Comparison of ENCODE assay signal across 11 mouse cellular contexts in the genomic region with DNA sequence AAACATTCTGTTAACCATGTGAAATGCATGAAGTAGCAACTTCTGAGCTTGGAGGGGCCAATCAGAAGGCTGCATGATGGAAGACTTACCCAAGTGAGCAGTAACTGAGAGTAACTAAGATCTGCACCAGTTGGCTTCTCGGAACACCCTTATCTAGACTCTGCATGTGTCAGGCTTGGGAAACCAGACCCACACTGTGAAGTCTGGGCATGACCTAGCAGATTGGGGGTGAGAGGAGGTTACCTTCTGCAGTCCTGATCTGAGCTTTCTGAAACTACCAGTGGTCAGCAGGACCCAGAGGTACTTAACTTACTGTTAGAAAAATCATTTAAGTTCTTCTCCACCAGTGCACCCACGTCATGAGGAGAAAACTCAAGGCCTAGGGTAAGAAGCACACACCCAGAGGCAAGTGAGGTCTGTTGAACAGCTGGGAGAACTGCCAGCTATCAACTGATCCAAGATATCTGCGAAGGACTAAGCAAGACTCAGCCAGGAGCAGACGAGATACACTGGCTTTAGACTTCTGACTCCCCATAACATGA. TPM values are rescaled to one million over a fixed set of nuclear protein-coding genes. Genes with fewer than 3 reads are reported as not detected.
DNase-seq lines count a peak whose midpoint lies in the region; ATAC-seq and TF ChIP-seq lines count a peak whose summit lies in the region.
"Had no signal": no experiment of that assay in that cellular context is flagged by ENCODE, and none has a peak within 500 bp of the region (broad histone marks: within the 10 kb centered on the region; RNA-seq: fewer than 3 reads in every experiment).

No protein-coding gene starts in this region.

- H3K27ac ChIP-seq in heart, embryonic 12.5 days (ENCODE audit: poor library complexity, severe bottlenecking), result peak overlapping the region; percentile 71
- H3K27ac ChIP-seq in midbrain, embryonic 16.5 days (ENCODE audit: low read length), result no peak overlapping the region
- H3K27ac ChIP-seq: embryonic facial prominence, embryonic 13.5 days had no signal

- no peak for TF ChIP-seq CTCF in G1E (IDR thresholded peaks at IDR 0.05; ENCODE audit: low read depth, low read length)

- 30% methylated on average over 4 of the region's 4 CpGs for WGBS in heart, embryonic 12.5 days
- 88% methylated on average over 4 of the region's 4 CpGs for WGBS in midbrain, embryonic 16.5 days

- H3K27me3 ChIP-seq in heart, embryonic 12.5 days (replicated peaks), result no peaks in the 10 kb centered on the region
- no peaks in the 10 kb centered on the region for H3K27me3 ChIP-seq in G1E (ENCODE audit: insufficient read depth, low read length)
- no peaks in the 10 kb centered on the region for H3K27me3 ChIP-seq in erythroblast, embryonic 14.5 days (ENCODE audit: control insufficient read depth)
- peaks cover 3% of the 10 kb centered on the region for H3K27me3 ChIP-seq in megakaryocyte, embryonic 14.5 days (replicated peaks)
- no peaks in the 10 kb centered on the region for H3K27me3 ChIP-seq in midbrain, embryonic 16.5 days (ENCODE audit: control insufficient read depth, insufficient read depth, low read depth, low read length)
- H3K27me3 ChIP-seq: embryonic facial prominence, embryonic 13.5 days had no signal

- ATAC-seq in heart, embryonic 12.5 days (ENCODE audit: insufficient number of reproducible peaks, low FRiP score), result peak; percentile 95
- peak; percentile 80 for ATAC-seq in G1E (ENCODE audit: extremely low read depth, insufficient number of reproducible peaks, low FRiP score, poor library complexity, severe bottlenecking)
- no peak for ATAC-seq in cerebellum, adult (ENCODE audit: insufficient number of reproducible peaks, low FRiP score, low TSS enrichment)
- no peak for ATAC-seq in midbrain, embryonic 16.5 days

- no peak overlapping the region for H3K9ac ChIP-seq in heart, embryonic 12.5 days
- H3K9ac ChIP-seq in midbrain, embryonic 16.5 days (ENCODE audit: low read depth, low read length), result no peak overlapping the region
- H3K9ac ChIP-seq: embryonic facial prominence, embryonic 13.5 days had no signal

- no peak overlapping the region for H3K4me2 ChIP-seq in heart, embryonic 12.5 days
- H3K4me2 ChIP-seq in midbrain, embryonic 16.5 days (ENCODE audit: low read length), result no peak overlapping the region
- H3K4me2 ChIP-seq: embryonic facial prominence, embryonic 13.5 days had no signal

- H3K9me3 ChIP-seq in heart, embryonic 12.5 days (replicated peaks), result no peaks in the 10 kb centered on the region
- H3K9me3 ChIP-seq in G1E (replicated peaks), result no peaks in the 10 kb centered on the region
- no peaks in the 10 kb centered on the region for H3K9me3 ChIP-seq in erythroblast, embryonic 14.5 days (ENCODE audit: control insufficient read depth, low read length)
- no peaks in the 10 kb centered on the region for H3K9me3 ChIP-seq in megakaryocyte, embryonic 14.5 days
- no peaks in the 10 kb centered on the region for H3K9me3 ChIP-seq in midbrain, embryonic 16.5 days (replicated peaks; ENCODE audit: control insufficient read depth, low read length, poor library complexity, severe bottlenecking)
- H3K9me3 ChIP-seq: embryonic facial prominence, embryonic 13.5 days had no signal

- no peak for DNase-seq in heart, postnatal 14 days
- peak; percentile 60 for DNase-seq in G1E (ENCODE audit: low spot score)
- DNase-seq in left cerebral cortex, postnatal 4 days, result no peak
- DNase-seq: kidney, postnatal 36 days; right cerebral cortex, postnatal 4 days had no signal

- H3K36me3 ChIP-seq in heart, embryonic 12.5 days, result no peaks in the 10 kb centered on the region
- H3K36me3 ChIP-seq in G1E (replicated peaks), result no peaks in the 10 kb centered on the region
- H3K36me3 ChIP-seq in erythroblast, embryonic 14.5 days (ENCODE audit: control insufficient read depth), result no peaks in the 10 kb centered on the region; the same call in 1 of the 2 replicates
- H3K36me3 ChIP-seq in megakaryocyte, embryonic 14.5 days (replicated peaks; ENCODE audit: low read length), result peaks cover 4% of the 10 kb centered on the region
- H3K36me3 ChIP-seq in midbrain, embryonic 16.5 days (ENCODE audit: control insufficient read depth, insufficient read depth, low read length), result no peaks in the 10 kb centered on the region
- H3K36me3 ChIP-seq: embryonic facial prominence, embryonic 13.5 days had no signal

- intact Hi-C loops in heart, postnatal 14 days (cut with DNase I), result no loop called here
- intact Hi-C loops in left cerebral cortex, postnatal 4 days (cut with DNase I), result no loop called here

- H3K4me3 ChIP-seq in heart, embryonic 12.5 days, result no peak overlapping the region
- peak overlapping the region; percentile 31; the same call in 1 of the 2 replicates for H3K4me3 ChIP-seq in G1E (ENCODE audit: low read depth, low read length)
- H3K4me3 ChIP-seq in erythroblast, embryonic 14.5 days (replicated peaks), result peak overlapping the region; percentile 53
- peak overlapping the region; percentile 74 for H3K4me3 ChIP-seq in megakaryocyte, embryonic 14.5 days (replicated peaks)
- no peak overlapping the region for H3K4me3 ChIP-seq in midbrain, embryonic 16.5 days (ENCODE audit: low read depth, low read length)
- H3K4me3 ChIP-seq: embryonic facial prominence, embryonic 13.5 days had no signal

- peaks cover 21% of the 10 kb centered on the region for H3K4me1 ChIP-seq in heart, embryonic 12.5 days (replicated peaks)
- peaks cover 76% of the 10 kb centered on the region for H3K4me1 ChIP-seq in G1E (ENCODE audit: insufficient read depth, low read depth, low read length)
- H3K4me1 ChIP-seq in erythroblast, embryonic 14.5 days (ENCODE audit: control insufficient read depth), result peaks cover 86% of the 10 kb centered on the region
- H3K4me1 ChIP-seq in megakaryocyte, embryonic 14.5 days, result peaks cover 81% of the 10 kb centered on the region
- no peaks in the 10 kb centered on the region for H3K4me1 ChIP-seq in midbrain, embryonic 16.5 days (ENCODE audit: control insufficient read depth, insufficient read depth, low read length)
- H3K4me1 ChIP-seq: embryonic facial prominence, embryonic 13.5 days had no signal

RNA-seq across cellular contexts. Expression of gene Tent5c, which starts 50.6 kb away (rescaled TPM):
- 24.8 and 27.8 TPM in 2 replicates for polyA plus RNA-seq in heart, embryonic 12.5 days (2016; fragmentation: Nextera tagmentation; extraction: Ambion mirVana)
- total RNA-seq in heart, postnatal 14 days (2021), result 100 to 1,000 TPM in 1 of 2 experiments, 10 to 100 TPM in 1; 87.7 to 105 TPM
- total RNA-seq in G1E (2014; fragmentation: Nextera tagmentation), result 58.5 and 74.4 TPM in 2 replicates
- total RNA-seq in G1E (2017), result 73.5 and 81.3 TPM in 2 replicates
- 6.1 and 6.2 TPM in 2 replicates for polyA plus RNA-seq in G1E (2012)
- polyA plus RNA-seq in erythroblast, embryonic 14.5 days (2012), result 7.2 and 9.3 TPM in 2 replicates
- polyA plus RNA-seq in megakaryocyte, embryonic 14.5 days (2012; ENCODE audit: insufficient read depth, low replicate concordance), result 4.6 and 7.1 TPM in 2 replicates
- polyA plus RNA-seq in midbrain, embryonic 16.5 days (2015; fragmentation: Nextera tagmentation; extraction: Ambion mirVana), result 3.7 and 4.8 TPM in 2 replicates
- 1 to 10 TPM; 1.0 to 1.8 TPM for total RNA-seq in left cerebral cortex, postnatal 4 days (2021)

Comparison
In these comparisons a context has a peak if more than half of its experiments do, and no peak if none do; other contexts are left out.
1. ATAC-seq: peak in heart, embryonic 12.5 days (single experiment) and G1E (single experiment); none in cerebellum, adult (single experiment) and midbrain, embryonic 16.5 days (single experiment).
2. H3K4me3 ChIP-seq: peak in G1E (single experiment), erythroblast, embryonic 14.5 days (single experiment) and megakaryocyte, embryonic 14.5 days (single experiment); none in heart, embryonic 12.5 days (single experiment) and midbrain, embryonic 16.5 days (single experiment).